Mouse (Mus musculus) midbrain, embryonic 12.5 days (tissue): ENCODE data around the gene Amot. TPM values are rescaled to one million over a fixed set of nuclear protein-coding genes. Genes with fewer than 3 reads are reported as not detected.

Source experiments
- ATAC-seq: fragments of 200-750 bp; cut with Nextera tagmentation; 2 replicates; pipeline ENCODE4 v1.8.0; 2017; ENCODE audit warnings: low read depth, moderate TSS enrichment, moderate library complexity; ENCODE audit not compliant: low FRiP score
- H3K27ac ChIP-seq: fragments of 300-500 bp; sonication (generic); replicated peaks from 2 replicates; pipeline ENCODE4 v1.5.1; 2016; ENCODE audit warnings: mild to moderate bottlenecking
- H3K27me3 ChIP-seq: fragments of 300-500 bp; sonication (generic); 2 replicates; pipeline ENCODE4 v1.6.1; 2016; ENCODE audit warnings: mild to moderate bottlenecking
- H3K36me3 ChIP-seq: fragments of 300-500 bp; sonication (generic); 2 replicates; pipeline ENCODE4 v1.6.1; 2016
- H3K4me1 ChIP-seq: fragments of 300-500 bp; sonication (generic); 2 replicates; pipeline ENCODE4 v1.6.1; 2016
- H3K4me2 ChIP-seq: fragments of 300-500 bp; sonication (generic); replicated peaks from 2 replicates; pipeline ENCODE4 v1.6.1; 2016; ENCODE audit warnings: mild to moderate bottlenecking, moderate library complexity
- H3K4me3 ChIP-seq: fragments of 300-500 bp; sonication (generic); 2 replicates; pipeline ENCODE4 v1.5.1; 2016; ENCODE audit warnings: mild to moderate bottlenecking
- H3K9ac ChIP-seq: fragments of 300-500 bp; sonication (generic); replicated peaks from 2 replicates; pipeline ENCODE4 v1.6.1; 2016; ENCODE audit warnings: mild to moderate bottlenecking, moderate library complexity
- H3K9me3 ChIP-seq: fragments of 300-500 bp; sonication (generic); 2 replicates; pipeline ENCODE4 v1.6.1; 2016; ENCODE audit warnings: mild to moderate bottlenecking
- WGBS: fragments of 180-500 bp; shearing (Covaris S2); methylation state at CpG from one replicate; pipeline ENCODE4 v1.1.7; 2016; 5-methylcytosine and 5-hydroxymethylcytosine counted together
- polyA plus RNA-seq: library from polyadenylated mRNA; unstranded; fragments of >200 nt; fragmentation: Nextera tagmentation; extraction: Ambion mirVana; gene quantifications from 2 replicates; pipeline ENCODE4 v1.2.1, GENCODE M21; 2016

The Amot gene
- polyA plus RNA-seq, 1 experiment from 2014 or later: 12.1 TPM

DNA sequence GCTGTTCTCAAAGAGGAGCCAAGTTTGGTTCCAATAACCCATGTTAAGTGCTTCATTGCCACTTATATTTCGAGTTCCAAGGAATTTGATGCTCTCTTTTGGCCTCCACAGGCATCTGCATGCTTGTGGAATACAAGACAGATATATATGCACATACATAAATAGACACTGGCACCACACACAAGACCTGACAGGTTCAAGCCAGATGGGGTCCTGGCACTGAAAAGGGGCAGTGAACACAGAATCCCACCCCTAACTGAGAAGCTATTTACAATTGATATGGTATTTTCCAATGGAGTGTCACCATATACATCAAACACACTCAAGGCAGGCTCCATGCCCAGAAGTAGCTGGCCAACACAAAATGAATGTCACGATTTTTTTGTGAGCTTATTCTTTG, 81.0 kb downstream of the Amot start:
- 60% methylated on average over 2 of the region's 2 CpGs for WGBS
- no peak for ATAC-seq

DNA sequence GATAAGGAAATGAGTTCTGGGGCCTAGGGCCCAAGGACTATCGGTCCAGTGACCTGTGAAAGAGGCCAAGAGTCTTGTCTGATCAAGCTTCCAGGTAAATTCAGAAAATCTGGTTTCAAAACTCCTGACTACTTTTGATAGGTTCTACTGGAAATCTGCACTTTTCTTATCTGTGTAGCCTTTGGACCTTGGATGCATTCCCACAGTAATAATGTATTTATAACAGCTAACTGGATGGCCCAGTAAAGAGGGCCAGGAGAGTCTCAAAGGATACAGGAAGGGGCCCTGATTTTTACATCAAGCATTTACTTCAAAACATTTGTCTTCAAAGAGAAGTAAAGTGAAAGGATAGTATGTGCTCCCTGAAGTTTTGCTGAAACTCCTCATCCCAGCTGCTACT, 90.7 kb downstream of the Amot start:
- Histone ChIP-seq H3K27ac (no peak overlapping the region), H3K27me3 (no peaks in the 10 kb centered on the region), H3K4me1 (no peaks in the 10 kb centered on the region), H3K9me3 (no peaks in the 10 kb centered on the region), H3K9ac (no peak overlapping the region), H3K4me2 (no peak overlapping the region), H3K36me3 (no peaks in the 10 kb centered on the region), H3K4me3 (no peak overlapping the region)
- ATAC-seq: no peak
- WGBS: 92% methylated on average over 1 of the region's 1 CpGs

More for the DNA sequence above, 81.0 kb downstream of the Amot start:
- H3K9me3 ChIP-seq: no peaks in the 10 kb centered on the region
- no peak overlapping the region for H3K9ac ChIP-seq
- no peaks in the 10 kb centered on the region for H3K27me3 ChIP-seq
- H3K4me1 ChIP-seq: no peaks in the 10 kb centered on the region
- no peaks in the 10 kb centered on the region for H3K36me3 ChIP-seq
- no peak overlapping the region for H3K4me2 ChIP-seq
- H3K27ac ChIP-seq: no peak overlapping the region
- H3K4me3 ChIP-seq: no peak overlapping the region

DNA sequence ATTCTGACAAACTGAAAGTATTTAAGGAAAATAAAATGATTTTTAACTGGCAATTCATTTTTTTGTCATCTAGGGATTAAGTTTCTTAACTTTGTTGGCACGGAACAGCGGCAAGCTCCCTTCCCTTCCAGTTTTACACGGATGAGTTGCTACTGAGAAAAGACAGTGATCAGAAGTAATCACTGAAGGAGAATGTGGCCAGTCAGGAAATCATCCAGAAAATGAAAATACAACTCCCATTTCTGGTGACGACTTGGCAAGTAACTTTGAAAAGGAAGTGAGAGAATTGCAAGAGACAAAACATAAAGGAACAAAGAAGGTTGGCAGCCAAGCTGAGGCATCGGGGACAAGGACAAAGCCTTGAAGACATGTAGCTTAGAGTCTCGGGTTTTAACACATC, 93.6 kb downstream of the Amot start:
- H3K4me1 ChIP-seq: no peaks in the 10 kb centered on the region
- WGBS: 34% methylated on average over 6 of the region's 6 CpGs
- H3K27me3 ChIP-seq: no peaks in the 10 kb centered on the region
- H3K4me2 ChIP-seq: no peak overlapping the region
- no peak overlapping the region for H3K9ac ChIP-seq
- H3K4me3 ChIP-seq: no peak overlapping the region
- no peaks in the 10 kb centered on the region for H3K36me3 ChIP-seq
- ATAC-seq: no peak
- H3K9me3 ChIP-seq: no peaks in the 10 kb centered on the region
- H3K27ac ChIP-seq: no peak overlapping the region

DNA sequence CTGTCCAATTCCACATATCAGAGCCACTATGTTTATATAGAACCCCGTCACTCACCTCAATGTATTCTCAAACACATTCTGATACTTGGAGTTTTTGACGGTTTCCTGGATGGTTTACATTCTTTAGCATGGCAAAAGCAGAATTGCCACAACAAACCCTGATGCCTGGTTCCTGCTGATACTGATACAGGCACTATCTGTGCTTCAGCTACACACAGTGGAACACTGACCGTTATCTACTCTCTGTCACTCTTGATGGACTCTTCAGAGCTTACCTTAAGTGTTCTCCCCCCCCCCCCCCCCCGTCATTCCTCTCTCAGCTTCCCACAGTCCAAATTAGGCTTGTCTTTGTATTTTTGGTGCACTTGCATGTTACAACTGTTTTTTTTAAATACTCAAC, 98.9 kb downstream of the Amot start:
- no peak overlapping the region for H3K9ac ChIP-seq
- no peak for ATAC-seq
- no peak overlapping the region for H3K4me3 ChIP-seq
- no peaks in the 10 kb centered on the region for H3K36me3 ChIP-seq
- H3K27ac ChIP-seq: no peak overlapping the region
- 74% methylated on average over 4 of the region's 4 CpGs for WGBS
- 0 out of 2 replicates have a peak, but pooled peaks cover 3% of the 10 kb centered on the region for H3K27me3 ChIP-seq
- no peaks in the 10 kb centered on the region for H3K4me1 ChIP-seq
- no peaks in the 10 kb centered on the region for H3K9me3 ChIP-seq
- no peak overlapping the region for H3K4me2 ChIP-seq

DNA sequence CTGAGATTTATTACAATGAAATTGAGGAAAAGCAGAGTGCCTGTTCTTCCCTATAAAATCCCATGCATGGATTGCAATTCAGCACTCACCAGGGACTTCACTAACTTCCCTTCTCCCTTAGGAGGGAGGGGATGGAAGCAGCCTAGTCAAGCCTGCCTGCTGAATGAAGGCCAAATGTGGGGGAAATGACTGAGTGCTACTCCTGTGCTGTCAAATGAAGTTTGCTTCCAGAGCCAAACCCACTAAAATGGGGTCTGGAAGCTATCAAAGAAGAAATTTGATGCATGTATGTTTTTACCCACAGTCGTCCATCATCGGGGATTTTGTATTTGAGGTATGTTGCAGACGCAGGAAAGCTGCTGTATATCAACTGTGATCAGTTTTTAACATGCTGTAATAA, 103.1 kb downstream of the Amot start:
- H3K9ac ChIP-seq: no peak overlapping the region
- H3K27ac ChIP-seq: no peak overlapping the region
- 80% methylated on average over 3 of the region's 3 CpGs for whole genome bisulfite sequencing
- H3K4me3 ChIP-seq: no peak overlapping the region
- H3K9me3 ChIP-seq: no peaks in the 10 kb centered on the region
- 0 out of 2 replicates have a peak, but pooled peaks cover 3% of the 10 kb centered on the region for H3K27me3 ChIP-seq
- no peak overlapping the region for H3K4me2 ChIP-seq
- no peaks in the 10 kb centered on the region for H3K4me1 ChIP-seq
- ATAC-seq: no peak
- H3K36me3 ChIP-seq: no peaks in the 10 kb centered on the region

DNA sequence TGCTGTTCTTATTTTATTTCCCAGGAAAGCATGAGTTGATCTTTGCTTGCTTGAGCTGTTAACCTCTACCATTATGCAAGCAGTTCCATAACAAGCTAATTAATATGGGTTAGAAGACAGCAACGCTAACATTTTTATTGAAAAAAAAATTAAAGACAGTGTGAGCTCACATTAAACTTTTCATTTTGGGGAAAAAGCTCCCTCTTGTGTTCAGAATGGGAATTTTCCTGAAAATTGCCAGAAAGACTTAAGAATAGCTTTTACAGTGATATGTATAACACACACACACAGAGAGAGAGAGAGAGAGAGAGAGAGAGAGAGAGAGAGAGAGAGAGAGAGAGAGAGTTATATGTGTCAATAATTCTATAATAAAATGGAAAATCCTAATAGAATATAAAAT, 105.7 kb downstream of the Amot start:
- H3K4me2 ChIP-seq: no peak overlapping the region
- no peak overlapping the region for H3K27ac ChIP-seq
- no peak for ATAC-seq
- H3K9ac ChIP-seq: no peak overlapping the region
- H3K9me3 ChIP-seq: no peaks in the 10 kb centered on the region
- WGBS: 22% methylated on average over 1 of the region's 1 CpGs
- no peaks in the 10 kb centered on the region for H3K36me3 ChIP-seq
- no peak overlapping the region for H3K4me3 ChIP-seq
- no peaks in the 10 kb centered on the region for H3K4me1 ChIP-seq
- no peaks in the 10 kb centered on the region for H3K27me3 ChIP-seq

Other genes starting within 250 kb of the Amot start
- gene Lhfpl1, start 156.1 kb downstream of the Amot start, polyA plus RNA-seq: 0.29 and 0.36 TPM in 2 replicates